Comparison of ENCODE assay signal across 8 mouse cellular contexts in the genomic region with DNA sequence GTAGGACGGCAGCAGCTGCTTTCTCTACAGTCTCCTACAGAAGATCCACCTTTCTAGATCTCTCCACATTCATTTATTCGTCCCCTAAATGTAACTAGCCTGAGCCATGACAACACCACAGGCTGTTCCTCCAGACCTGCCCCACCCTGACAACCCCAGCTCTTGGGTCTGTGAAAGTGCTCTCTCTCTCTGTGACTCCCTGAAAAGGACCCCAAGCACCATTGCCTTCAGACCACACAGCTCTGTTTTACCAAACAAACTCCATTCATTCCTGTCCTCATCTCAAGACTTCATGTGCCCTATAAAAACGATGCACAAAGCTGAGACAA. TPM values are rescaled to one million over a fixed set of nuclear protein-coding genes. Genes with fewer than 3 reads are reported as not detected.
DNase-seq lines count a peak whose midpoint lies in the region; ATAC-seq and TF ChIP-seq lines count a peak whose summit lies in the region.

No protein-coding gene starts in this region.

- H3K4me3 ChIP-seq in kidney, postnatal 0 days (replicated peaks; ENCODE audit: low read depth, low read length): peak overlapping the region; percentile 51
- peak overlapping the region; percentile 62 for H3K4me3 ChIP-seq in forebrain, embryonic 12.5 days (replicated peaks)
- peak overlapping the region; percentile 38 for H3K4me3 ChIP-seq in limb, embryonic 11.5 days (ENCODE audit: low read depth, low read length)
- H3K4me3 ChIP-seq in neural tube, embryonic 15.5 days (replicated peaks): peak overlapping the region; percentile 63

- no peak for TF ChIP-seq CTCF in kidney, postnatal 0 days (IDR thresholded peaks at IDR 0.05; ENCODE audit: low read depth)

- H3K27ac ChIP-seq in kidney, postnatal 0 days: no peak overlapping the region
- H3K27ac ChIP-seq in forebrain, embryonic 12.5 days: no peak overlapping the region
- H3K27ac ChIP-seq in limb, embryonic 11.5 days (replicated peaks; ENCODE audit: low read depth, low read length): no peak overlapping the region
- H3K27ac ChIP-seq in neural tube, embryonic 15.5 days (replicated peaks): no peak overlapping the region

- no peak overlapping the region for H3K9ac ChIP-seq in kidney, postnatal 0 days (ENCODE audit: low read depth, low read length)
- H3K9ac ChIP-seq in forebrain, embryonic 12.5 days: no peak overlapping the region
- H3K9ac ChIP-seq in limb, embryonic 11.5 days (ENCODE audit: low read length): no peak overlapping the region
- H3K9ac ChIP-seq in neural tube, embryonic 15.5 days (replicated peaks): peak overlapping the region; percentile 51

- ATAC-seq in kidney, postnatal 0 days (replicated peaks; ENCODE audit: low FRiP score, low read depth): no peak
- ATAC-seq in forebrain, embryonic 12.5 days (ENCODE audit: low FRiP score): peak; percentile 49
- ATAC-seq in limb, embryonic 11.5 days (ENCODE audit: insufficient number of reproducible peaks, low FRiP score, low TSS enrichment, low read depth): no peak
- ATAC-seq in neural tube, embryonic 15.5 days (ENCODE audit: low FRiP score): peak; percentile 25; the same call in 1 of the 2 replicates

- WGBS in kidney, postnatal 0 days: 9% methylated on average over 3 of the region's 3 CpGs
- WGBS in forebrain, embryonic 12.5 days: 17% methylated on average over 3 of the region's 3 CpGs
- 14% methylated on average over 3 of the region's 3 CpGs for WGBS in limb, embryonic 11.5 days
- WGBS in neural tube, embryonic 15.5 days: 12% methylated on average over 3 of the region's 3 CpGs

- peak overlapping the region; percentile 100 for H3K4me2 ChIP-seq in kidney, postnatal 0 days (ENCODE audit: low read length)
- H3K4me2 ChIP-seq in forebrain, embryonic 12.5 days: peak overlapping the region; percentile 100
- peak overlapping the region; percentile 94 for H3K4me2 ChIP-seq in limb, embryonic 11.5 days (ENCODE audit: low read depth, severe bottlenecking)
- H3K4me2 ChIP-seq in neural tube, embryonic 15.5 days: peak overlapping the region; percentile 100

- no peak for DNase-seq in kidney, postnatal 0 days (ENCODE audit: low spot score)
- DNase-seq in kidney, adult 9 months: no peak
- DNase-seq in limb, embryonic 11.5 days (ENCODE audit: low spot score): no peak
- no peak for DNase-seq in left cerebral cortex, adult 8-10 months (ENCODE audit: low spot score in 2 of 2)
- DNase-seq in spleen, postnatal 14 days (ENCODE audit: low spot score in 2 of 2): no peak
- no peak for DNase-seq in gastrocnemius, postnatal 10 days

- no peaks in the 10 kb centered on the region for H3K9me3 ChIP-seq in kidney, postnatal 0 days (replicated peaks; ENCODE audit: low read length)
- H3K9me3 ChIP-seq in forebrain, embryonic 12.5 days: no peaks in the 10 kb centered on the region
- H3K9me3 ChIP-seq in limb, embryonic 11.5 days (ENCODE audit: control insufficient read depth, low read length): no peaks in the 10 kb centered on the region
- H3K9me3 ChIP-seq in neural tube, embryonic 15.5 days (replicated peaks): no peaks in the 10 kb centered on the region

- 0 out of 2 replicates have a peak, but pooled peaks cover 2% of the 10 kb centered on the region for H3K4me1 ChIP-seq in kidney, postnatal 0 days (replicated peaks; ENCODE audit: insufficient read depth, low read length)
- H3K4me1 ChIP-seq in forebrain, embryonic 12.5 days: peaks cover 12% of the 10 kb centered on the region
- H3K4me1 ChIP-seq in limb, embryonic 11.5 days (ENCODE audit: control insufficient read depth, insufficient read depth, low read length): no peaks in the 10 kb centered on the region
- H3K4me1 ChIP-seq in neural tube, embryonic 15.5 days: peaks cover 9% of the 10 kb centered on the region

- 0 out of 2 replicates have a peak, but pooled peaks cover 3% of the 10 kb centered on the region for H3K27me3 ChIP-seq in kidney, postnatal 0 days (ENCODE audit: insufficient read depth, low read length)
- peaks cover 27% of the 10 kb centered on the region for H3K27me3 ChIP-seq in forebrain, embryonic 12.5 days
- peaks cover 17% of the 10 kb centered on the region for H3K27me3 ChIP-seq in limb, embryonic 11.5 days (ENCODE audit: control insufficient read depth, insufficient read depth, low read length)
- peaks cover 17% of the 10 kb centered on the region for H3K27me3 ChIP-seq in neural tube, embryonic 15.5 days (replicated peaks)

- H3K36me3 ChIP-seq in kidney, postnatal 0 days (ENCODE audit: insufficient read depth, low read length): no peaks in the 10 kb centered on the region
- no peaks in the 10 kb centered on the region for H3K36me3 ChIP-seq in forebrain, embryonic 12.5 days (replicated peaks)
- H3K36me3 ChIP-seq in limb, embryonic 11.5 days (ENCODE audit: control insufficient read depth, insufficient read depth, low read length): no peaks in the 10 kb centered on the region
- no peaks in the 10 kb centered on the region for H3K36me3 ChIP-seq in neural tube, embryonic 15.5 days

RNA-seq across cellular contexts. Expression of gene Acvr1c, which starts 0.4 kb away (rescaled TPM):
- 0.04 and 0.13 TPM in 2 replicates for polyA plus RNA-seq in kidney, postnatal 0 days (2015; fragmentation: Nextera tagmentation; extraction: Ambion mirVana)
- polyA plus RNA-seq in forebrain, embryonic 12.5 days (2016; fragmentation: Nextera tagmentation; extraction: Ambion mirVana): 0.23 and 1.1 TPM in 2 replicates
- polyA plus RNA-seq in limb, embryonic 11.5 days (2014; fragmentation: Nextera tagmentation; extraction: Ambion mirVana): 0.33 TPM in 1 of 2 replicates, not detected in the other
- polyA plus RNA-seq in neural tube, embryonic 15.5 days (2015; fragmentation: Nextera tagmentation; extraction: Ambion mirVana): 0.34 and 0.36 TPM in 2 replicates
- total RNA-seq in left cerebral cortex, adult 8-10 months (2022): 10 to 100 TPM; 22.8 to 28.4 (median 25.4) TPM
- under 1 TPM; 0.54 to 0.70 TPM for total RNA-seq in gastrocnemius, postnatal 10 days (2021)

Comparison
In these comparisons a context has a peak if more than half of its experiments do, and no peak if none do; other contexts are left out.
1. ATAC-seq: peak in forebrain, embryonic 12.5 days (single experiment) and neural tube, embryonic 15.5 days (single experiment); none in kidney, postnatal 0 days (single experiment) and limb, embryonic 11.5 days (single experiment).
2. Peak in every context shown above with its lines, with median percentiles within 50 percentile points of each other: H3K4me2 ChIP-seq and H3K4me3 ChIP-seq.